Mouse (Mus musculus) activated CD4-positive, CD25-positive, alpha-beta regulatory T cell, adult 9 weeks (primary cell): Measurements from ENCODE around the gene Ntf5. TPM values are rescaled to one million over a fixed set of nuclear protein-coding genes. Genes with fewer than 3 reads are reported as not detected.

Experiments
- polyA plus RNA-seq: library from polyadenylated mRNA; unstranded; fragments of 100-300 nt; shearing (Covaris generic); gene quantifications from one replicate; pipeline ENCODE4 v1.2.1, GENCODE M21; 2017

Gene Ntf5
- polyA plus RNA-seq, result 0.92 TPM

DNA sequence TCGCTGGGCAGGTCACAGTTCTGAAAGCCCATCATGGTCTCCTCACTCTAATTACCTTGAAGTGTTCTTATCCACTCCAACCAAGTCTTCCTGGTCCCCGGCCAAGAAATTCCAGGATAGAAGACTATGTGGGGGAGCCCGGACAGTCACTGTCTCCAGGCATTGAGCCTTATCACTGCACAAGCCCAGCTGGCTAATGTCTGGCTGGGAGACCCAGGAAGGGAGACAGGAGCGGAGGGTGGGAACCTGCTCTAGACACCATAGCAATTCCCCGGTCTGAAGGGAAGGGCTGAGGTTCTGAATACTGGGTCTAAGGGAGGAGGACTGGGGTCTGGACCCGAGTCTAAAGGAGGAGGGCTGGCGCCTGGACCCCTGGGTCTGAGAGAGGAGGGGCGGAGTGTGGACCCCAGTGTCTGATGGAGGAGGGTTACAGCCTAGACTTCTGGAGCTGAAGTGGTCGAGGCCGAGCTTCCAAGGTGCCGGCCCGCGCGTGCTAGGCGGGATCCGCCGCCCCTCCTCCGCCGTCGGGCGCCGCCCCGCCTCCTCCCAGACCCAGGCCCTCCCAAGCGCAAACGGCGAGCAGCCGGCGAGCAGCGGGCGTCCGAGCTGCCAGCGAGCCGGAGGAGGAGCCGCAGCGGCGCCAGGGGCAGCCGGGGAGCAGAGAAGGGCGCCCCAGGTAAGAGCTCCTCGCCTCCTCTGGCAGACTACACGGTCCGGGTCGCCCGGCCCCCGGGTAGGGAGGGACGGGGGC, at the start of gene Ntf5:
Ntf5 (plus strand) TSS at position 583 of the 751 bp plus-strand sequence.

DNA sequence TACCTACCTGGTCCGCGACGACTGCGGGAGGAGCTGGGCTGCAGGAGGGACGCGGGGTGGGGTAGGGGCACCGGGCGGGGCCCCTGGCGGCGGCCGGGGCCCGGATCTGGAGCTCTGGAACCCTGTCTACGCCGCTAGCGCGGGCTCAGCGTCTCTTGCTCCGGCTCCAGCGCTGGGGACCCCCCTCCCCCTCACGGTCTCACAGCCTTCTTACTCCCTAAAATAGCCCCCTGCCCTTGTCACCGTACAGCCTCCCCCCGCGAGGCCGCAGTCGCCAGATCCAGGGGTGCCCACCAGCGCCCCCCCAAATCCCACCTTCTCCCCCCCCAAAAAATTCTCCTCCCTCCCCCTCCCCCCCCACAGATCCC, 46.9 kb upstream of the Ntf5 start, which contains the start of gene Ppfia3:
Ppfia3 (minus strand) TSS at position 368 of the 368 bp plus-strand sequence.

DNA sequence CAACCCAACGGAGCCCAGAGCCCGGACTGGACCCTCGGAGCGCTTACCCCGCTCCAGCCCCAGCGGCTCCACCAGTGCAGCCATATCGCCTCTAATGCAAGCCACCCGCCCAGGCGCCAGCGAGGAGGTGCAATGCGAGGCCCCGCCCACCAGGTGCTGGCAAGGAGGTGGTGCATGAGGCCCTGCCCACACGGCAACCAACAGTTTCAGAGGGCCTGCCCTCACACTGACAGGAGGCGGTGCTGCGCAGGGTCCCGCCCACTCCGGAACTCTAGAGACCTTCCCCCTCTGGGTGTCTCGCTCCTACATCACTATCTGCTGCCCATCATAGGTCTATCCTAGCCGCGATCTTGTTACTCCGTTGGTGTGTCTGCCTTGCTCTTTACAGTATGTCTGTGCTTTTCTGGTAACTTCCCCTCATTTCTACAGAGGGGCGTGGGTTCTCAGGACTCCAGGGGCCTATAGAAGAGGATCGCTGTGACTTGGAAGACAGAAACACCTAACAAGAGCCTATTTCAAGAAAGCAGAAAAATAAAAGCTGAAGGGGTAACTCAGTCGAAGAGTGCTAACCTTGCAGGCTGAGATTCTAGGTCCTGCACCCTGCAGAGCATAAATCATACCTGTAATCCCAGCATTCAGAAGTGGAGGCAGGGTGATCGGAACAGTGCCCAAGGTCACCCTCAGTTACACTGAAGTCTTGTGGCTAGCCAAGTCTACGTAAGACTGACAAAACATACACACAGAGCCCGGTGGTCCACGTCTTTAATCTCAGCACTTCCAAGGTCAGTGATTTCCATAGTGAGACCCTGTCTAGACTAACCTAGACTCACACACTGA, 42.8 kb upstream of the Ntf5 start, which contains the start of gene Lin7b:
Lin7b (minus strand) TSS at position 109 of the 837 bp plus-strand sequence.

GRCm38 (mm10) chr7:45395578-45396336, 17.7 kb upstream of the Ntf5 start, which contains the start of gene Snrnp70:
Gene Snrnp70 (minus strand): TSS chr7:45395742.

DNA sequence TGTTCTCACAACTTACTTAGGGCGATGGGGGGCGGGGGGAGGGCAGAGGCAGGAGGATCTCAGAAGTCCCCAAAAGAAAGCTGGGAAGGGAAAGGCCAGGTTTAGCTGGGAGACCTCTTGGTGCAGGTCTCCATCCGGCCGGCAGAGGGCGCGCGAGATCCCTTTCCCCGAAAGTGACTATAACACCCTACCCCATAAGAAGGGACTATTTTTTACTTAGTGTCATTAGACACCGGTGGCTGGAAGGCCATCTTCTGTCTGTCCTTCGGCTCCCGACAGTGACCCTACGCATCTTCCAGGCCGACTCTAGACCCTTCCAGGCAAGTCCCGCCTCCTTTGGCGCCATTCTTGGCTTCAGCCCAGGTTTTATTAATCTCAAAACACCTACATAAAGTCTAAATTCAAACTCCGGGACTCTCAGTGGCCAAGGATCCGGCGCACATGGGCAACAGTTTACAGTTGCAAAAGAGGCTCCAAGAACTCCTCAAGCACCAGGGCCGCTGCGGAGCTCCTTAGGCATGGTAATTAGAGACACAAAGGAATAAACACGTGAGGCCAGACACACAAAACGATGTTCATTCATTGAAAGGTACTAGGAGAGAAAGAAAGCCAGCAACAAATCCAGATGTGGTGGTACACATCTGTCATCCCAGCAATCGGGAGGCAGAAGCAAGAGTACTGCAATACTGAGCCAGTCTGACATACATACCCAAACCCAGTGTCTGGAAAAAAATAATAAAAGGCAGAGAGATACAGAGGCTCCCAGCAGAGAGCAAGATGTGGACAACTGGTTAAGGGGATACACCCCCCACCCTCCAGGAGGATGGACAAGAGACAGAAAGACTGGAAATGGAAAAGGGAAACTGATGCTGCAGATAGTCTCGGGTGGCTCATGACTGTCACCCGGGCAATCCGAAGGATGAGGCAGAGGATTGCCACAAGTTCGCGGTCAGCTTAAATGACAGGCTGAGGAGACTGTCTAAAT, 8.1 kb upstream of the Ntf5 start, which contains the start of gene Kcna7:
Kcna7 (plus strand) TSS at position 563 of the 985 bp plus-strand sequence.

DNA sequence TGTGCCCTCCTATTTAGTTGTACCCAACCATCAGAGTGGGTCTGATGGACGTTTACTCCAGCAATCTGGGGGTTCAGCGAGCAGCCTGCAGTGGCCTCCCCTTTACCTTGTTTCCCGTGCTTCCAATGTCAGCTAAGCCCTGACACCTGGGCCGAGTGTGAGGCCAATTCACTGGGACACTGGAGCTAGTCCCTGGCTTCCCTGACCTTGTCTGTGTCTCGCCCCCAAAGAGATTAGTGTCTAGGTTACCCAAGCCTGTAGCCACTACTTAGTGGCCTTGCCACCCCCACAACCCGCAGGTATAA, 7.1 kb downstream of the Ntf5 start, which contains the start of gene Lhb:
Lhb (plus strand) TSS at position 206 of the 305 bp plus-strand sequence.

GRCm38 (mm10) chr7:45434203-45435015, 20.9 kb downstream of the Ntf5 start, which contains the start of gene Gys1:
Gene Gys1 (plus strand): TSS chr7:45434844.

DNA sequence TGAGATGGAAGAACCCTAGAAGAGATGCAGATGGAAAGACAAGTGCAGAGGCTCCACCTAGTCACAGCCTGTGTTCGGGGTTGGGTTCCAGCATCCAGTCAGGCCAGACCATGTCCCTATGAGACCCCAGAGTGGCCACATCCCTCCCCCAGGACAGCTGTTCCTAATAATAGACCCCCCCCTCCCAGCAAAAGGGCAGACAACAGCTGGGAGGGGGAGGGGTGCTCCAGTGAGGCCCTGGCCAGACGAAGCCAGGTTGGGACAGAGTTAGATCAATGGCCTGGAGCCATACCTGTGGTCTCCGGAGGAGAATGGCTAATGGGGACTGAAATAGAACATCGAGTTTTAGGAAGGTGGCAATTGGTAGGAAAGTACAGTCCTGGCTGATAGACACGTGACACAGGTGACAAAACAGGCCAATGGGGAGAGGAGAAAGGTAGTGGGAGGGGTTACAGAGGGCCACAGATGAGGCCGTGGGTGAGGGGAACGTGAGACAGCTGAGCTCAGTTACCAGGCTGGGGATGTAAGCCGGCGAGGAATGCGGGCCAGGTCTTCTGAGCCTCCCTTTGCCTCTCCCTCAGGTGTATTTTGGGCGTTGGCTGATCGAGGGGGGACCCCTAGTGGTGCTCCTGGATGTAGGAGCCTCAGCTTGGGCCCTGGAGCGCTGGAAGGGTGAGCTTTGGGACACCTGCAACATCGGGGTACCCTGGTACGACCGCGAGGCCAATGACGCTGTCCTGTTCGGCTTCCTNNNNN, 24.2 kb downstream of the Ntf5 start, which contains the start of gene Ruvbl2:
Ruvbl2 (minus strand) TSS at position 576 of the 756 bp plus-strand sequence.

DNA sequence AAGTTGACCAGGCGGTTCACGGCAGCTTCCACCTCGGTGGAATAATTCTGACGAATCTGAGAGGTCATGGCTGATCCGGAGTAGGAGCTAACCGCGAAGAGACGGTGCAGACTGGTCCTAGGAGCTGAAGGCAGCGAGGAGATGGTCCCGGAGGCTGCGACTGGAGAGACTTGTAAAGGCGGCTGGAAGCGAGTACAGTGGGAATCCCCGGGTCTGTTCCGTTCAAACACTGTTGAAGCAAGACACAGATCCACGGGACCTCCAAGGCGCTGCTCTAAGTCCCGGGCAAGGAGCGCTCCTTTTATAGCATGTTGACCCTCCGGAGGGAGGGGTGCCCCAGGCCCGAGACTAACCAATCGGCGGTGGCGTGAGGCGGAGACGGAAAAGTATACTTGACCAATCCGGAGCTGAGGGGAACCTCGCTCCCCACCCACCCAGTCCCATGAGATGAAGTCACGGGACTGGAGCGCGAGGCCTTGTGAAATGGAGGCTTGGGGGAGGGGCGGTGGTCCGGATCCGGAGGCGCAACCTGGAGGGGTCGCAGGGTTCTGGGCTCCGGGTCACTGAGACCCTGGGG, 46.2 kb downstream of the Ntf5 start, which contains the start of gene Ftl1:
Ftl1 (minus strand) TSS at position 321 of the 577 bp plus-strand sequence.

GRCm38 (mm10) chr7:45466283-45467089, 53.0 kb downstream of the Ntf5 start, which contains the start of gene Bax:
Gene Bax (minus strand): TSS chr7:45466898.

Other genes starting within 250 kb of the Ntf5 start
- not detected for gene Slc17a7, start 249.7 kb upstream of the Ntf5 start, polyA plus RNA-seq
- gene Gfy, start 234.1 kb upstream of the Ntf5 start, polyA plus RNA-seq, result not detected
- not detected for gene Pth2, start 232.7 kb upstream of the Ntf5 start, polyA plus RNA-seq
- 0.12 TPM for gene Ccdc155, start 208.8 kb upstream of the Ntf5 start, polyA plus RNA-seq
- 16.3 TPM for gene Dkkl1, start 201.5 kb upstream of the Ntf5 start, polyA plus RNA-seq
- gene Tead2, start 197.9 kb upstream of the Ntf5 start, polyA plus RNA-seq, result 3.0 TPM
- 641 TPM for gene Cd37, start 174.6 kb upstream of the Ntf5 start, polyA plus RNA-seq
- not detected for gene Slc6a16, start 172.6 kb upstream of the Ntf5 start, polyA plus RNA-seq
- gene Slc6a21, start 136.2 kb upstream of the Ntf5 start, polyA plus RNA-seq, result not detected
- gene Trpm4, start 79.9 kb upstream of the Ntf5 start, polyA plus RNA-seq, result 11.7 TPM
- gene Hrc, start 78.4 kb upstream of the Ntf5 start, polyA plus RNA-seq, result not detected
- gene Ppfia3, start 46.7 kb upstream of the Ntf5 start, polyA plus RNA-seq, result 0.12 TPM
- 0.89 TPM for gene Lin7b, start 43.1 kb upstream of the Ntf5 start, polyA plus RNA-seq
- 263 TPM for gene Snrnp70, start 18.0 kb upstream of the Ntf5 start, polyA plus RNA-seq
- gene Kcna7, start 8.0 kb upstream of the Ntf5 start, polyA plus RNA-seq, result not detected
- not detected for gene Lhb, start 7.1 kb downstream of the Ntf5 start, polyA plus RNA-seq
- 19.6 TPM for gene Gys1, start 21.1 kb downstream of the Ntf5 start, polyA plus RNA-seq
- gene Ruvbl2, start 24.4 kb downstream of the Ntf5 start, polyA plus RNA-seq, result 67.2 TPM
- 2,196 TPM for gene Ftl1, start 46.2 kb downstream of the Ntf5 start, polyA plus RNA-seq
- 249 TPM for gene Bax, start 53.2 kb downstream of the Ntf5 start, polyA plus RNA-seq
- gene Tulp2, start 68.2 kb downstream of the Ntf5 start, polyA plus RNA-seq, result 1.7 TPM
- gene Gm45808, start 73.1 kb downstream of the Ntf5 start, polyA plus RNA-seq, result 0.88 TPM
- 1.0 TPM for gene Dhdh, start 75.1 kb downstream of the Ntf5 start, polyA plus RNA-seq
- gene Nucb1, start 96.7 kb downstream of the Ntf5 start, polyA plus RNA-seq, result 289 TPM
- 59.4 TPM for gene Ppp1r15a, start 112.6 kb downstream of the Ntf5 start, polyA plus RNA-seq
- 0.40 TPM for gene Plekha4, start 112.6 kb downstream of the Ntf5 start, polyA plus RNA-seq
- gene Hsd17b14, start 141.2 kb downstream of the Ntf5 start, polyA plus RNA-seq, result 1.9 TPM
- gene Bcat2, start 156.5 kb downstream of the Ntf5 start, polyA plus RNA-seq, result 64.7 TPM
- gene Fgf21, start 201.8 kb downstream of the Ntf5 start, polyA plus RNA-seq, result not detected
- not detected for gene Fut1, start 203.6 kb downstream of the Ntf5 start, polyA plus RNA-seq
- gene Izumo1, start 208.1 kb downstream of the Ntf5 start, polyA plus RNA-seq, result 0.11 TPM
- 1.2 TPM for gene Rasip1, start 213.8 kb downstream of the Ntf5 start, polyA plus RNA-seq
- gene Mamstr, start 226.3 kb downstream of the Ntf5 start, polyA plus RNA-seq, result 0.72 TPM